Mouse (Mus musculus) megakaryocyte-erythroid progenitor cell, adult 5-6 weeks (primary cell): ENCODE data around the gene BC034090. TPM values are rescaled to one million over a fixed set of nuclear protein-coding genes. Genes with fewer than 3 reads are reported as not detected.

Experiments
- total RNA-seq, 2 experiments: library from RNA; stranded (forward) in 1 of 2; stranded (reverse) in 1 of 2; fragments of 200-1000, 215-1000 nt in 1 of 2; fragments of >200 nt in 1 of 2; fragmentation: Nextera tagmentation in 1 of 2; gene quantifications; 2 replicates each; pipeline ENCODE4 v1.2.3; 2014 to 2017

Gene BC034090
- total RNA-seq, 2 experiments from 2014 or later: not detected

Other genes starting within 250 kb of the BC034090 start
- 5.7 and 7.1 TPM in 2 replicates for gene Ier5, start 144.8 kb downstream of the BC034090 start, total RNA-seq (2014; fragmentation: Nextera tagmentation)
- gene Ier5, start 144.8 kb downstream of the BC034090 start, total RNA-seq (2017): 7.5 and 12.7 TPM in 2 replicates
- 6.1 and 7.8 TPM in 2 replicates for gene Mr1, start 97.6 kb downstream of the BC034090 start, total RNA-seq (2014; fragmentation: Nextera tagmentation)
- gene Mr1, start 97.6 kb downstream of the BC034090 start, total RNA-seq (2017): 6.2 and 7.7 TPM in 2 replicates
- gene Stx6, start 85.7 kb downstream of the BC034090 start, total RNA-seq (2014; fragmentation: Nextera tagmentation): 12.2 and 24.8 TPM in 2 replicates
- 19.6 and 30.9 TPM in 2 replicates for gene Stx6, start 85.7 kb downstream of the BC034090 start, total RNA-seq (2017)
- gene Xpr1, start 173.0 kb upstream of the BC034090 start, total RNA-seq (2014; fragmentation: Nextera tagmentation): 44.5 and 50.1 TPM in 2 replicates
- 25.0 and 34.3 TPM in 2 replicates for gene Xpr1, start 173.0 kb upstream of the BC034090 start, total RNA-seq (2017)